Mouse (Mus musculus): ENCODE data around the gene Cdon. TPM values are rescaled to one million over a fixed set of nuclear protein-coding genes. Genes with fewer than 3 reads are reported as not detected.
A peak's percentile ranks its signal among the peaks of the same experiment; 100 is the strongest.

Gene Cdon
- polyA plus RNA-seq, 1 experiment from 2014 or later: 8.5 TPM

DNA sequence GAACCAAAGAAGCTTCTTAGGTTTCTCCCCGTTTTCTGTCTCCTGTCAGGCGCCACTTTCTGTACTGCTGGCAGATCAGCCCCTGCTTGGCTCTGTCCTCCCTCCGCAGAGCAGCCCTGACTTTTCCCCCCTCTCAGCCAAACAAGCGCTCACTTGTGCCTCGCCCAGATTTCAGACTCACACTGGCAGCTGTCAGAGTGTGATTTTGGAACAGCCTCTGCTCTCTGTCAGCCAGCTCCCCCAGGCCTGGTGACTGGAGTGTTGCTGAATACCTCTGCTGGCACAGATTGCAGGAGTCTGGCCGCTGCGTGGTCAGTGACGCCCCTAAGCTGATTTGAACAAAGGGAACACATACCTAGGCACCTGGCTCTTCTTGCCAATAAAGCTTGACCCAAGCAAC is 87.3 kb downstream of the Cdon start:
- Histone ChIP-seq H3K9ac (no peak overlapping the region), H3K27ac (no peak overlapping the region), H3K9me3 (no peaks in the 10 kb centered on the region), H3K36me3 (peaks cover 18% of the 10 kb centered on the region; the same call in 1 of the 2 replicates), H3K4me1 (no peaks in the 10 kb centered on the region), H3K27me3 (replicated peaks) (no peaks in the 10 kb centered on the region), H3K4me3 (no peak overlapping the region), H3K4me2 (replicated peaks) (no peak overlapping the region)
- WGBS: 67% methylated on average over 8 of the region's 8 CpGs
- ATAC-seq (ENCODE audit: low FRiP score, low read depth): no peak

DNA sequence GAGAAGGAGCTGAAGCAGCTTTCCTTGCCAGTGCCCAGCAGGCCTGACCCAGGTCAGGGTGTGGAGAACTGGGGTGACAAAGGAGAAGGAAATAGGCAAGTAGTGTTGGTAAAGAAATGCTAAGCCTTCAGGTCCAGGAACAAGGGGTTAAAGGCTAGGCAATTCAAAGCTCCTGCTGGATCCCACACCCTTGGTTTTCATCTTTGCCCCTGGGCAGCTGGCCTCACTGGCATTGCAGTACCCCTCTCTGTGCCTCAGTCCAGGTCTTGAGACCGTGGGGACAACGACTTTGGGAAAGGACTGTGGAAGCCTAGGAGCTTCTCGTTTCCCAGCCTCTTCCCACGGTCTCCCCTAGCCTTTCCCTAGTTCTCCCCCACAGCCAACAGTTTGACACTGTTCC is 93.0 kb downstream of the Cdon start:
- WGBS: 84% methylated on average over 4 of the region's 4 CpGs
- Histone ChIP-seq H3K36me3 (no peaks in the 10 kb centered on the region), H3K4me3 (no peak overlapping the region), H3K4me2 (replicated peaks) (no peak overlapping the region), H3K27ac (no peak overlapping the region), H3K4me1 (no peaks in the 10 kb centered on the region), H3K27me3 (replicated peaks) (no peaks in the 10 kb centered on the region), H3K9me3 (no peaks in the 10 kb centered on the region), H3K9ac (no peak overlapping the region)
- ATAC-seq (ENCODE audit: low FRiP score, low read depth): no peak

DNA sequence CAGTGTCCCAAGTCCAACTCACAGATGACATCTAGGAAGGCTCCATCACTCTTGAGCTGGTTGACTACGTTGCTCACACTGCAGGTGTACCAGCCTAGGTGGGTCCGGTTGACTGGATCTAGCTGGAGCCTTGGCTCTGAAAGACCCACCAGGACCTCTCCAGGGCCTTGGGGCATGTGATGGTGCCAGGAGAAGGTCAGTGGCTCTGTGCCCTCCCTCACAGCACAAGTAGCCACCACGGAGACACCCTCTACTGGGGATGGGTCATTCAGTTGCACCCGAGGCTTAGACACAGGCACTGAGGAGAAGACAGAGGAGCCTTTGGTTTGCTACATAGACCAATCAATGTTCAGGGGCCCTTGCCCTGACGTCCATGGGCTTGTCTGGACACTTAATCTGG is 95.3 kb downstream of the Cdon start:
- Histone ChIP-seq H3K36me3 (no peaks in the 10 kb centered on the region), H3K27ac (no peak overlapping the region), H3K4me3 (no peak overlapping the region), H3K4me1 (no peaks in the 10 kb centered on the region), H3K27me3 (replicated peaks) (no peaks in the 10 kb centered on the region), H3K9me3 (no peaks in the 10 kb centered on the region), H3K4me2 (replicated peaks) (no peak overlapping the region), H3K9ac (no peak overlapping the region)
- no peak for ATAC-seq (ENCODE audit: low FRiP score, low read depth)
- 89% methylated on average over 5 of the region's 5 CpGs for WGBS

DNA sequence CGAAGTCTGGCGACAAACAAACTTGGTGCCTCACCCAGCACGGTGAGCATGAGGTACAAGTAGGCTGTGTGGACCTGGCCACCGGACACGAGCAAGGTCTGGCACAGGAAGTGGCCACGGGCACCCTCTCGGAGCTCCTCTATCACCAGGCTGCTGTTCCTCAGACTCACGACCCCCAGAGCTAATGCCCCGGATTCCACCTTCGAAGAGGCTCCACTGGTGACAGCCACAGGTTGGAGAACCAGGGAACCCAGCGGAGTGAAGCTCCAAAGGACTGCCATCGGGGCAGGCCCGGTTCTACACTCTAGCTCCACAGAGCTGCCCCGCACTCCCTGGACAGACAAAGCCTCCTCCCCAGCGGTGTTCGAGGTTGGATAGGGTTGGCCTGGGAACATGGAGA is 95.8 kb downstream of the Cdon start:
- H3K27ac ChIP-seq: no peak overlapping the region
- H3K4me2 ChIP-seq (replicated peaks): no peak overlapping the region
- H3K4me1 ChIP-seq: no peaks in the 10 kb centered on the region
- H3K36me3 ChIP-seq: no peaks in the 10 kb centered on the region
- no peaks in the 10 kb centered on the region for H3K27me3 ChIP-seq (replicated peaks)
- WGBS: 92% methylated on average over 16 of the region's 16 CpGs
- H3K9ac ChIP-seq: no peak overlapping the region
- no peak overlapping the region for H3K4me3 ChIP-seq
- no peaks in the 10 kb centered on the region for H3K9me3 ChIP-seq
- no peak for ATAC-seq (ENCODE audit: low FRiP score, low read depth)

DNA sequence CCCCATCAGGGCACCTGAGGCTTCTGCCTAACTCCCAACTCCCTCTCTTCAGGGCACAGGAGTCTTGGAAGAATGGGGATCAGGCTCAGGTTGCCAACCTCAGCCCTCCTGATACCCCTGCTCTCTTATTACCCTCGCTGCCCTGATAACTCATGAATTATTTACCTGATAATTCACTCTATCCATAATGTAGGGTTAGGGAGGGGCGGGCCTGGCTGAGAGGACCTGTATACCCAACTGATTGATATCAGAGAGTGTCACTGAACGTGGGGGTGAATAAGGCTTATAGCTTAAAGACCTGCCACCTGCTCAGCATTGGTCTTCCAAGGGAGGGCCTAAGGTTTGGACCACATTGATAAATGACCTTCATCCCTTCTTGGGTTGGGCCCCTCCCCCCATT is 97.2 kb downstream of the Cdon start, which contains the start of gene Gm1113:
Gene Gm1113, minus strand, starts transcription at position 101 of the 400 bp plus-strand sequence.
- H3K4me3 ChIP-seq: no peak within 1 kb of the TSS
- WGBS: 79% methylated on average over 3 of the region's 3 CpGs
- H3K9me3 ChIP-seq: no peaks in the 10 kb centered on the region
- H3K4me1 ChIP-seq: 0 out of 2 replicates have a peak, but pooled peaks cover under 1% of the 10 kb centered on the region
- H3K4me2 ChIP-seq (replicated peaks): no peak within 1 kb of the TSS
- no peaks in the 10 kb centered on the region for H3K36me3 ChIP-seq
- no peak within 1 kb of the TSS for H3K9ac ChIP-seq
- no peaks in the 10 kb centered on the region; the same call in 1 of the 2 replicates for H3K27me3 ChIP-seq (replicated peaks)
- no peak within 1 kb of the TSS for H3K27ac ChIP-seq
- ATAC-seq (ENCODE audit: low FRiP score, low read depth): no peak

DNA sequence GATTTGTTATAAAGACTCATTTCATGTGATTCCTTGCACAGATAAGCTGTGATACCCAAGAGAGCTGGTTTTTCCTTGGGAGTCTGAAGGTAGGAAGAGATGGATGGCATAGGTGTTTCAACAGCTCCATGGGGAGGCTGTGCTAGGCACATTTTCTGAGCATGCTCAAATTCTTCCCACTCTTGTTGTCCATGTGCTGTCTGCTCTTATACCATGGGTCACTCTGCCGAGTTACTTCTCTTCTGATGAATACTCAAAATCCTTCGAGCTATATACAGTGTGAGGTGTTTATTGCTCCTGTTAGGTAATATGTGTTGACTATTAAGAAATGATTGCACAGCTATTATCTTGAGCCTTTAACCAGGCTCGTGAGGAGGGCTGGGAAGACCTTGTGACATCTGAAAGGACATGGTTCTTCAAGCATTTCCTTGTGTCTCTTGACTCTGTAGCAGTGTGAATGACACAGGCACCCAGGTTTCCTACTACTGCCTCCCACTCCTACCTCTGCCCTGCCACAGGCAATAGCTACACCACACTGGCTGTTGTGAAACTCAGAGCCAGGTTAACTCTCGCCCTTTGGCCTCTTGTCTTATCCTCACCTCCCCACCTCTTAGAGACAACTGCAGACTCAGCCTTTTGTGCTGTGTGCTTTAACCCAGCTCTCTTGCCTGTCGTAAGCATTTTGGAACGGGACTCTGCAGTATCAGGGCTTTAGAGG is 99.9 kb downstream of the Cdon start:
- Histone ChIP-seq H3K27ac (no peak overlapping the region), H3K9me3 (no peaks in the 10 kb centered on the region), H3K4me3 (no peak overlapping the region), H3K4me2 (replicated peaks) (no peak overlapping the region), H3K4me1 (peaks cover 10% of the 10 kb centered on the region), H3K36me3 (no peaks in the 10 kb centered on the region), H3K9ac (no peak overlapping the region), H3K27me3 (replicated peaks) (no peaks in the 10 kb centered on the region; the same call in 1 of the 2 replicates)
- 85% methylated on average over 6 of the region's 6 CpGs for WGBS
- ATAC-seq (ENCODE audit: low FRiP score, low read depth): no peak

DNA sequence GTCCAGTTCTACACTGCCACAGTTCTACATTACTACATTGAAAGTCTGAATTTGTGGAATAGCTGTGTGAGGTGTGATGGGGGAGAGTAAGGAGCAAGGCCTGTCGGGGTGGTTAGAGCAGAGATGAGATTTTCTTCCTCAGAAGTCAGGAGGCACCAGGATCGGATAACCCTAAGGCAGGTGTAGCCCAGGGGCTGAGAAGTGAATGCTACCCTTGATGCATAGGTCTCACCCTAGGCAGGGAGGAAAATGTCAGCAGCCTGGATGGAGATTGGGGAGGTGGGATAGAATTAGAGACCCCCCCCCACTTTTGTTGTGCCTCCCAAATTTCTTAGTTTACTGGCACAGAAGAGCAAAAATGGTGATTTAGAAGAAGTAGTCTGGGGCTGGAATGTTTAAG is 101.3 kb downstream of the Cdon start:
- Histone ChIP-seq H3K27me3 (replicated peaks) (no peaks in the 10 kb centered on the region; the same call in 1 of the 2 replicates), H3K4me2 (replicated peaks) (no peak overlapping the region), H3K27ac (no peak overlapping the region), H3K36me3 (no peaks in the 10 kb centered on the region), H3K4me3 (no peak overlapping the region), H3K9me3 (no peaks in the 10 kb centered on the region), H3K9ac (no peak overlapping the region), H3K4me1 (peaks cover 10% of the 10 kb centered on the region)
- 83% methylated on average over 2 of the region's 2 CpGs for WGBS
- no peak for ATAC-seq (ENCODE audit: low FRiP score, low read depth)

DNA sequence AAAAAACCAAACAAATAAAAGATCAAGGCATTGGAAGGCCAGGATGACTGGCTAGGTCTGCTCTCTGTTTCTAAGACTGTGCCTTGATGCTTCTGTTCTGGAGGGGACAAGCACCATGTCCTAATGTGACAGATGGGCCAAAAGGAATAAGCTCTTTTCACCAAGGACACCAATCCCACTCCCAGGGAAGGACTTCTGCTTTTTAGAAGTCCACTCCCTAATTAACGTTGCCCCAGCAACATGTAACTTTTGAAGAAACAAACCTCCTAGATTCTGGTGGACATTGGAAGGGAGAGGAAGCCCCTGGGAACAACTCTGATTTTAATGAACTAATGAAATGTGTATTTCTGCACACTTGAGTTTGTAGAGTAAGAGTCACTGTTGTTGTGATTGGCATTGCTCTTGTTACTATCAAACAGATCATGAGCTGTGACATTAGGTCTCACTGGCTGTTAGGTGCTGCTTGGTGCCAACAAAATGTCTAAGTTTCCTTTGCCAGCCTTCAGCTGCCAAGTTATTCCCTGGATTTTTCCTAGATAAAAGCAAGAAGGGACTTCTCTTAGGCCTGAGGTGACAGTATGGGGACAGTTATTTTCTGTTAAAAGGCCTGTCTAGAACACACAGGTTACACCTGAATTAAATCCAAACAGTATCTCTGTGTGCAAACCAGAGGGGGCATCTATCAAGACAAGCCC is 102.0 kb downstream of the Cdon start:
- H3K27ac ChIP-seq: no peak overlapping the region
- no peak overlapping the region for H3K4me2 ChIP-seq (replicated peaks)
- WGBS: 65% methylated on average over 1 of the region's 1 CpGs
- no peaks in the 10 kb centered on the region for H3K36me3 ChIP-seq
- H3K9me3 ChIP-seq: no peaks in the 10 kb centered on the region
- ATAC-seq (ENCODE audit: low FRiP score, low read depth): no peak
- no peak overlapping the region for H3K4me3 ChIP-seq
- H3K4me1 ChIP-seq: peaks cover 10% of the 10 kb centered on the region
- H3K27me3 ChIP-seq (replicated peaks): no peaks in the 10 kb centered on the region; the same call in 1 of the 2 replicates
- no peak overlapping the region for H3K9ac ChIP-seq

DNA sequence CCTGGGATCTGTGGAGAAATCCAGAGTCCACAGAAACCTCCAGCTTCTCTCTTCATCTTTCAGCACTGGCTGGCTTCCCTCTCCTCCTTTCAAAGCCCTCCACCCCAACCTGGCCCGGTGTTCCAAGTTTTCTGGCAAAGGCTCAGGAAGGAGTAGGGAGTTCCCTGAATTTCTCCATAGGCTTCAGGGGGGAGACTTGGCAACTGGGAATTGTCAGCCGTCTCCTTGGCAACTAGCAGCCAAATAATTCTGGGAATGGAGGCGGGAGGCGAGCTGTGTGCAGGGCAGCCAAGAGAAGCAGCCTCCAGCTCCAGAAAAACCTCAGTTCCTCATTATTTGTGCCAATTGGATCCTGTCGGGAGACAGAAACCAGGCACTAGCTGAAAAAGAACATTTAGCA is 102.6 kb downstream of the Cdon start:
- Histone ChIP-seq H3K27ac (no peak overlapping the region), H3K27me3 (replicated peaks) (no peaks in the 10 kb centered on the region; the same call in 1 of the 2 replicates), H3K9ac (no peak overlapping the region), H3K36me3 (no peaks in the 10 kb centered on the region), H3K4me1 (peaks cover 10% of the 10 kb centered on the region), H3K9me3 (no peaks in the 10 kb centered on the region), H3K4me3 (no peak overlapping the region), H3K4me2 (replicated peaks) (no peak overlapping the region)
- WGBS: 24% methylated on average over 5 of the region's 5 CpGs
- ATAC-seq (ENCODE audit: low FRiP score, low read depth): peak; percentile 41

DNA sequence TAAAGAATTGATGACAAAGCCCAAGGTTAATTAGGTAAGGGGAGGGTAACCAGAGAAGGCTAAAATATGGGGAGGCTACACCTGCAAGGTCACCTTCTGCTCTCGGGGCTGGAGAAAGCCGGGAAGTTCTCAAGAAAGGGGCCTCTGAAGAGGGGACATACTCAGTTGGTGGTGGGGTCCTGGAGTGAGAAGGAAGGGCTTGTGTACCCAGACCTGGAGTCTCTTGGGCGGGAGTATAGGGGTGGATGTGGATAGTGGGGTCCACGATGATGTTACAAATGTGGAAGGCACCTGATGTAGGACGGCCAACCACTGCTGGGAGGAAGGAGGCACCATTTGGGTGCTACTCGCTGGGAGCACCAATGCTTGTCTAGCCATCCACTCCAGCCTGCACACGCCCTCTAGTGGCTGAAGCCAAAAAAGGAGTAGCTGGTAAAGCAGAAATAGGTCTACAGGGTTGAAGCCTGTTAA is 103.0 kb downstream of the Cdon start:
- ATAC-seq (ENCODE audit: low FRiP score, low read depth): peak; percentile 82
- Histone ChIP-seq H3K4me1 (peaks cover 10% of the 10 kb centered on the region), H3K9ac (no peak overlapping the region), H3K27me3 (replicated peaks) (no peaks in the 10 kb centered on the region; the same call in 1 of the 2 replicates), H3K9me3 (no peaks in the 10 kb centered on the region), H3K4me3 (no peak overlapping the region), H3K36me3 (no peaks in the 10 kb centered on the region), H3K27ac (no peak overlapping the region), H3K4me2 (replicated peaks) (no peak overlapping the region)
- WGBS: 28% methylated on average over 7 of the region's 7 CpGs

DNA sequence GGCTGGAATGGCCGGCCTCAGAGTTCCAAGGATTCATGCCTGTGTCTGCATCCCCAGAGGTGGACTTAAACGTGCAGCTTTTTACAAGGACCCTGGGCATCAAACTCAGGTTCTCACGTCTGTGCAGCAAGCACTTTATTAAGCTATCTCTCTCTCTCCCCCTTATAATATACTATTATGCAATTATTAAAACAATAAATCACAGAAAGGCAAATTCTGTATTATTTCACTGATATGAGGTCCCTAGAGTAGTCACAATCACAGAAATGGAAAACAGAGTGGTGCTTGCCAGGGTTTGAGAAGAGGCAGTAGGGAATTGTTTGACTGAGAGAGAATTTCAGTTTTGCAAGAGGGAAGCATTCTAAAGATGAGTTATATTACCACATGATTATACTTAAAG is 108.2 kb downstream of the Cdon start:
- no peak for ATAC-seq (ENCODE audit: low FRiP score, low read depth)

DNA sequence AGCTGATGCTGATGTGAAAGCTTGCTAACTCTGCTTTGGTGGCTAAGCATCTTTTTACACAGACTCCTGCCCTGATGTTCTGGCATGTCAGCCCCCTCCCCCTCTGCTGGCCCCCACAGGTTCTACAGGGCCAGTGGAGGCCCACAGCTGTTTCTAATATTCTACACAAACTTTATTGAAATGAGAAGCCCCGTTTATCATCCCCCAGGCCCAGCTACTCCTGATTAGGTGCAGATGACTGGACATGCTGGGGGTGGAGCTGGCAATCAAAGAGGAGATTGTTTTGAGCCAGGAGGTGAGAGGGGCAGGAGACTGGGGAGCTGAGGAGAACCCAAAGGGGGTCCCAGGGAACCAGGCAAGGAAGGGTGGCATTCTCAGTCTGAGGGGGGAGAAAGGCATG is 108.9 kb downstream of the Cdon start:
- Histone ChIP-seq H3K9me3 (no peaks in the 10 kb centered on the region), H3K4me2 (replicated peaks) (no peak overlapping the region), H3K4me1 (peaks cover 5% of the 10 kb centered on the region; the same call in 1 of the 2 replicates), H3K27ac (no peak overlapping the region), H3K4me3 (no peak overlapping the region), H3K36me3 (no peaks in the 10 kb centered on the region), H3K9ac (no peak overlapping the region), H3K27me3 (replicated peaks) (no peaks in the 10 kb centered on the region; the same call in 1 of the 2 replicates)
- 27% methylated on average over 1 of the region's 1 CpGs for WGBS
- ATAC-seq (ENCODE audit: low FRiP score, low read depth): no peak

More for the DNA sequence above, 108.2 kb downstream of the Cdon start:
- H3K9ac ChIP-seq: no peak overlapping the region
- H3K4me2 ChIP-seq (replicated peaks): no peak overlapping the region
- H3K36me3 ChIP-seq: no peaks in the 10 kb centered on the region
- 64% methylated on average over 3 of the region's 3 CpGs for WGBS
- no peaks in the 10 kb centered on the region; the same call in 1 of the 2 replicates for H3K27me3 ChIP-seq (replicated peaks)
- peaks cover 5% of the 10 kb centered on the region for H3K4me1 ChIP-seq
- no peak overlapping the region for H3K4me3 ChIP-seq
- no peak overlapping the region for H3K27ac ChIP-seq
- no peaks in the 10 kb centered on the region for H3K9me3 ChIP-seq

Measured in neural tube, embryonic 12.5 days (tissue).